Mouse (Mus musculus) forebrain, postnatal 0 days (tissue): ENCODE measurements around the gene Sema4c. TPM values are rescaled to one million over a fixed set of nuclear protein-coding genes. Genes with fewer than 3 reads are reported as not detected.

Source experiments
- ATAC-seq: fragments of 200-750 bp; cut with Nextera tagmentation; 2 replicates; pipeline ENCODE4 v1.8.0; 2017; ENCODE audit warnings: mild to moderate bottlenecking, moderate library complexity
- DNase-seq: peaks from one replicate; pipeline ENCODE4 v3.0.0-alpha.2; 2015
- H3K27ac ChIP-seq: fragments of 300-500 bp; sonication (generic); 2 replicates; pipeline ENCODE4 v1.5.1; 2014; ENCODE audit warnings: low read depth, mild to moderate bottlenecking, antibody characterized with exemption, low read length, moderate library complexity, mixed read lengths
- H3K27me3 ChIP-seq: fragments of 300-500 bp; sonication (generic); 2 replicates; pipeline ENCODE4 v1.6.1; 2014; ENCODE audit warnings: mild to moderate bottlenecking, low read length, mixed read lengths; ENCODE audit not compliant: insufficient read depth
- H3K36me3 ChIP-seq: fragments of 300-500 bp; sonication (generic); 2 replicates; pipeline ENCODE4 v1.6.1; 2014; ENCODE audit warnings: mild to moderate bottlenecking, moderate library complexity; ENCODE audit not compliant: insufficient read depth
- H3K4me1 ChIP-seq: fragments of 300-500 bp; sonication (generic); 2 replicates; pipeline ENCODE4 v1.6.1; 2014; ENCODE audit warnings: antibody characterized with exemption; ENCODE audit not compliant: insufficient read depth
- H3K4me2 ChIP-seq: fragments of 300-500 bp; sonication (generic); 2 replicates; pipeline ENCODE4 v1.6.1; 2014; ENCODE audit warnings: low read depth, mild to moderate bottlenecking, moderate library complexity
- H3K4me3 ChIP-seq: fragments of 300-500 bp; sonication (generic); 2 replicates; pipeline ENCODE4 v1.5.1; 2014; ENCODE audit warnings: low read depth, low read length, mixed read lengths
- H3K9ac ChIP-seq: fragments of 300-500 bp; sonication (generic); 2 replicates; pipeline ENCODE4 v1.6.1; 2014; ENCODE audit warnings: mild to moderate bottlenecking
- H3K9me3 ChIP-seq: fragments of 300-500 bp; sonication (generic); 2 replicates; pipeline ENCODE4 v1.6.1; 2016; ENCODE audit warnings: low read length
- CTCF ChIP-seq: sonication (generic); IDR thresholded peaks from 2 replicates; pipeline ENCODE4 v1.5.1; 2016; ENCODE audit warnings: antibody characterized with exemption, control low read depth, low read depth
- WGBS: fragments of 180-500 bp; shearing (Covaris S2); extraction: QIAGEN DNeasy Blood & Tissue Kit; methylation state at CpG from one replicate; pipeline ENCODE4 v1.1.7; 2014; 5-methylcytosine and 5-hydroxymethylcytosine counted together
- microRNA-seq, 2 experiments: library from miRNA; unstranded; fragments of <30 nt; microRNA quantifications; one replicate each; pipeline ENCODE4; 2016
- polyA plus RNA-seq: library from polyadenylated mRNA; unstranded; fragments of >200 nt; fragmentation: Nextera tagmentation; extraction: Ambion mirVana; gene quantifications from 2 replicates; pipeline ENCODE4 v1.2.1, GENCODE M21; 2015
- total RNA-seq: library from RNA; depleted of rRNA; stranded (reverse); fragments of >200 nt; gene quantifications from 2 replicates; pipeline ENCODE4 v1.2.3, GENCODE M21; 2014; rRNA removed

Sema4c gene
- total and polyA plus RNA-seq, 2 experiments from 2014 or later = 24.1 to 39.1 TPM

GRCm38 (mm10) chr1:36511289-36512021 is 46.7 kb downstream of the Sema4c start, which contains the start of gene Cnnm3:
TSS of gene Cnnm3 (plus strand) at chr1:36511867.
- Histone ChIP-seq H3K27me3 (no peaks in the 10 kb centered on the region), H3K4me3 (peak within 1 kb of the TSS; percentile 90), H3K4me2 (peak within 1 kb of the TSS; percentile 89), H3K9me3 (no peaks in the 10 kb centered on the region), H3K9ac (peak within 1 kb of the TSS; percentile 92), H3K36me3 (peaks cover 1% of the 10 kb centered on the region), H3K4me1 (peaks cover 14% of the 10 kb centered on the region), H3K27ac (peak within 1 kb of the TSS; percentile 97)
- peak; percentile 99 for ATAC-seq
- DNase-seq = peak; percentile 99
- WGBS = 4% methylated on average over 50 of the region's 51 CpGs
- TF ChIP-seq CTCF = peak; percentile 55

GRCm38 (mm10) chr1:36508238-36508637 is 49.9 kb downstream of the Sema4c start:
- Histone ChIP-seq H3K9me3 (no peaks in the 10 kb centered on the region), H3K4me2 (no peak overlapping the region), H3K27ac (no peak overlapping the region), H3K4me3 (no peak overlapping the region), H3K4me1 (no peaks in the 10 kb centered on the region; the same call in 1 of the 2 replicates), H3K9ac (no peak overlapping the region), H3K36me3 (peaks cover 6% of the 10 kb centered on the region), H3K27me3 (no peaks in the 10 kb centered on the region)
- DNase-seq (no peak), ATAC-seq (no peak)
- 87% methylated on average over 5 of the region's 5 CpGs for WGBS
- no peak for TF ChIP-seq CTCF

- Histone ChIP-seq H3K36me3 (peaks cover 28% of the 10 kb centered on the region), H3K9me3 (no peaks in the 10 kb centered on the region), H3K4me1 (no peaks in the 10 kb centered on the region), H3K9ac (no peak overlapping the region), H3K27me3 (no peaks in the 10 kb centered on the region), H3K27ac (no peak overlapping the region), H3K4me3 (no peak overlapping the region), H3K4me2 (no peak overlapping the region)
- DNase-seq (peak; percentile 81), ATAC-seq (peak; percentile 59; the same call in 1 of the 2 replicates)
- WGBS = 4% methylated on average over 3 of the region's 3 CpGs
- TF ChIP-seq CTCF = peak; percentile 91
These were observed 56.9 kb downstream of the Sema4c start for GRCm38 (mm10) chr1:36501261-36501660.

Small RNA genes within 50 kb of the gene (microRNA-seq; reads per million reads assigned to microRNA genes)
- gene Gm47280 = 0 reads per million in 2 experiments

Other genes with a start within 250 kb of the Sema4c start
- 43.9 and 53.6 TPM in 2 replicates for gene Kansl3, start 189.2 kb downstream of the Sema4c start, total RNA-seq
- 18.6 and 27.8 TPM in 2 replicates for gene Kansl3, start 189.2 kb downstream of the Sema4c start, polyA plus RNA-seq
- gene Fer1l5, start 186.1 kb downstream of the Sema4c start, total RNA-seq = 0.15 TPM in 1 of 2 replicates, not detected in the other
- 1.0 and 1.2 TPM in 2 replicates for gene Fer1l5, start 186.1 kb downstream of the Sema4c start, polyA plus RNA-seq
- gene Lman2l, start 113.1 kb downstream of the Sema4c start, total RNA-seq = 15.5 and 21.8 TPM in 2 replicates
- gene Lman2l, start 113.1 kb downstream of the Sema4c start, polyA plus RNA-seq = 27.3 and 37.6 TPM in 2 replicates
- gene Cnnm4, start 86.7 kb downstream of the Sema4c start, total RNA-seq = 12.3 and 14.6 TPM in 2 replicates
- gene Cnnm4, start 86.7 kb downstream of the Sema4c start, polyA plus RNA-seq = 7.2 and 9.4 TPM in 2 replicates
- 25.6 and 29.1 TPM in 2 replicates for gene Cnnm3, start 46.5 kb downstream of the Sema4c start, total RNA-seq
- gene Cnnm3, start 46.5 kb downstream of the Sema4c start, polyA plus RNA-seq = 3.7 and 4.8 TPM in 2 replicates
- gene Ankrd23, start 21.5 kb downstream of the Sema4c start, total RNA-seq = 6.3 and 9.8 TPM in 2 replicates
- 4.5 and 5.3 TPM in 2 replicates for gene Ankrd23, start 21.5 kb downstream of the Sema4c start, polyA plus RNA-seq
- 0.38 TPM in 1 of 2 replicates, not detected in the other for gene Gm42417, start 18.9 kb downstream of the Sema4c start, total RNA-seq
- 0.27 TPM in 1 of 2 replicates, not detected in the other for gene Gm42417, start 18.9 kb downstream of the Sema4c start, polyA plus RNA-seq
- 19.3 and 25.5 TPM in 2 replicates for gene Ankrd39, start 10.9 kb downstream of the Sema4c start, total RNA-seq
- 21.1 and 23.6 TPM in 2 replicates for gene Ankrd39, start 10.9 kb downstream of the Sema4c start, polyA plus RNA-seq
- 0.23 TPM in 1 of 2 replicates, not detected in the other for gene Fam178b, start 124.8 kb upstream of the Sema4c start, total RNA-seq
- gene Fam178b, start 124.8 kb upstream of the Sema4c start, polyA plus RNA-seq = not detected in 2 replicates
- gene Cox5b, start 133.1 kb upstream of the Sema4c start, total RNA-seq = 302 and 470 TPM in 2 replicates
- 761 and 882 TPM in 2 replicates for gene Cox5b, start 133.1 kb upstream of the Sema4c start, polyA plus RNA-seq
- not detected in 2 replicates for gene 4933424G06Rik, start 151.8 kb upstream of the Sema4c start, total RNA-seq
- 0.39 and 0.71 TPM in 2 replicates for gene 4933424G06Rik, start 151.8 kb upstream of the Sema4c start, polyA plus RNA-seq
- gene Actr1b, start 156.1 kb upstream of the Sema4c start, total RNA-seq = 137 TPM in 2 replicates
- 94.8 and 102 TPM in 2 replicates for gene Actr1b, start 156.1 kb upstream of the Sema4c start, polyA plus RNA-seq
- gene Zap70, start 203.4 kb upstream of the Sema4c start, total RNA-seq = 2.2 and 4.5 TPM in 2 replicates
- 2.1 and 2.9 TPM in 2 replicates for gene Zap70, start 203.4 kb upstream of the Sema4c start, polyA plus RNA-seq